Mouse (Mus musculus) heart, embryonic 14.5 days (tissue): ENCODE data around the gene Hsd3b5. TPM values are rescaled to one million over a fixed set of nuclear protein-coding genes. Genes with fewer than 3 reads are reported as not detected.
"Not testable (repeated sequence)": the region's sequence is repeated elsewhere in the genome, so short reads cannot be mapped to it uniquely, and the experiment has no call there.

Source experiments
- ATAC-seq: fragments of 200-750 bp; cut with Nextera tagmentation; 2 replicates; pipeline ENCODE4 v1.8.0; 2017; ENCODE audit warnings: low read depth, moderate TSS enrichment; ENCODE audit not compliant: insufficient number of reproducible peaks, insufficient read depth, low FRiP score
- H3K27ac ChIP-seq, 2 experiments: fragments of 200-500 bp in 1 of 2; fragments of 300-500 bp in 1 of 2; sonication (generic) in 1 of 2; replicated peaks in 1 of 2; 2 replicates each; pipeline ENCODE4 v1.5.1; 2012 to 2014; ENCODE audit warnings: low read depth in 2 of 2, low read length in 2 of 2, control low read depth in 1 of 2, mild to moderate bottlenecking in 1 of 2, mixed read lengths in 1 of 2; ENCODE audit not compliant: control insufficient read depth in 1 of 2, insufficient read depth in 1 of 2
- H3K27me3 ChIP-seq: fragments of 300-500 bp; sonication (generic); 2 replicates; pipeline ENCODE4 v1.6.1; 2014; ENCODE audit warnings: mild to moderate bottlenecking, low read length, control low read depth; ENCODE audit not compliant: control insufficient read depth, insufficient read depth
- H3K36me3 ChIP-seq: fragments of 300-500 bp; sonication (generic); 2 replicates; pipeline ENCODE4 v1.6.1; 2014; ENCODE audit warnings: mild to moderate bottlenecking, control low read depth, low read length, mixed read lengths; ENCODE audit not compliant: control insufficient read depth, insufficient read depth
- H3K4me1 ChIP-seq, 2 experiments: fragments of 200-500 bp in 1 of 2; fragments of 300-500 bp in 1 of 2; sonication (generic) in 1 of 2; 2 replicates each; pipeline ENCODE4 v1.6.1; 2012 to 2014; ENCODE audit warnings: low read length in 2 of 2, control low read depth in 1 of 2, mixed read lengths in 1 of 2; ENCODE audit not compliant: control insufficient read depth in 2 of 2, insufficient read depth in 2 of 2
- H3K4me2 ChIP-seq: fragments of 300-500 bp; sonication (generic); 2 replicates; pipeline ENCODE4 v1.6.1; 2014; ENCODE audit warnings: mild to moderate bottlenecking, low read length
- H3K4me3 ChIP-seq, 2 experiments: fragments of 200-500 bp in 1 of 2; fragments of 300-500 bp in 1 of 2; sonication (generic) in 1 of 2; 2 replicates each; pipeline ENCODE4 v1.5.1; 2012 to 2014; ENCODE audit warnings: low read length in 2 of 2, mild to moderate bottlenecking in 2 of 2, control low read depth in 1 of 2, low read depth in 1 of 2, moderate library complexity in 1 of 2; ENCODE audit not compliant: control insufficient read depth in 1 of 2, insufficient read depth in 1 of 2
- H3K9ac ChIP-seq: fragments of 300-500 bp; sonication (generic); 2 replicates; pipeline ENCODE4 v1.6.1; 2014; ENCODE audit warnings: mild to moderate bottlenecking, low read length
- H3K9me3 ChIP-seq: fragments of 300-500 bp; sonication (generic); 2 replicates; pipeline ENCODE4 v1.6.1; 2016; ENCODE audit warnings: low read length, control low read depth; ENCODE audit not compliant: control insufficient read depth
- WGBS: fragments of 180-500 bp; shearing (Covaris S2); extraction: QIAGEN DNeasy Blood & Tissue Kit; methylation state at CpG from one replicate; pipeline ENCODE4 v1.1.7; 2014; 5-methylcytosine and 5-hydroxymethylcytosine counted together
- polyA plus RNA-seq: library from polyadenylated mRNA; unstranded; fragments of >200 nt; fragmentation: Nextera tagmentation; extraction: Ambion mirVana; gene quantifications from 2 replicates; pipeline ENCODE4 v1.2.1, GENCODE M21; 2014

The Hsd3b5 gene
- polyA plus RNA-seq, result not detected in 2 replicates

DNA sequence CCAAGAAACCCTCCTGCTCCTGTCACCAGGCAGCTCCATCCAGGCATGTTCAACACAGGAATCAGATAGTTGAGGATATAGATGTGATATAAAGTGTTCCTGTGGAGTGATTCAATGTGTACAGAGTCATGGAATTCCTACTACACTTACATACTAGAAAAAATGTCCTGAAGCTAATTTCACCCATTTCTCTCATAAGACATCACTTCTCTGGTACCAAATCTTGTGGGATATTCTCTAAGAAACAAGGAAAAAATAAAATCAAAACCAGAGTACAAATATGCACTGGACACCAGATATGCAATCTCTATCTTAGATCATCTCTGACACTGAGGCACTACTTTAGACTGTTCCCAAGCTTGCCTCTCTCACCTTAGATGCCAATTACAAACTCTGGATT, at the start of gene Hsd3b5:
Hsd3b5 (minus strand) TSS at position 101 of the 400 bp plus-strand sequence.
- H3K9ac ChIP-seq, result no peak within 1 kb of the TSS
- no peaks in the 10 kb centered on the region for H3K27me3 ChIP-seq
- H3K27ac ChIP-seq, result no peak within 1 kb of the TSS
- H3K4me2 ChIP-seq, result no peak within 1 kb of the TSS
- no peak within 1 kb of the TSS for H3K4me3 ChIP-seq
- ATAC-seq, result no peak
- no peaks in the 10 kb centered on the region for H3K4me1 ChIP-seq
- H3K36me3 ChIP-seq, result no peaks in the 10 kb centered on the region
- H3K9me3 ChIP-seq, result no peaks in the 10 kb centered on the region

GRCm38 (mm10) chr3:98635145-98635544, 5.1 kb upstream of the Hsd3b5 start:
- H3K4me2 ChIP-seq, result no peak overlapping the region

DNA sequence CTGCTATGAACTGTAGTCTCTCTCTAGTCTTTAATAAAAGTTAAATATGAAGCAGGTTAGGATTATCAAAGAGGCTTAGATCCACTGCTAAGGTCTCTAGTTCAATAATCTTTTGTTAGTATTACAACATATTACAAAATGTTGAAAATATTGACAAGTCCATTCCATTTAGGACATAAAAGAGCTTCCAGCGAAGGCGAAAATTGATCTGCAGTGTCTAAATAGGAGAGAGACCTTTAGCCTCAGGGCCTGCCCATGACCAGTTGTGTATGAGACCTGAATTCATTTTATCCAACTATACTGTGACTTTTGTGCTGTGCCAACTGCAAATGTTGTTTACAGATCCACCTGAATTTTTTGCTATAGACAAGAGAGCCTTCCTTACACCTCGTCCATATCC, 419 bp downstream of the Hsd3b5 start:
- Histone ChIP-seq H3K9me3 (no peaks in the 10 kb centered on the region), H3K4me3 (no peak overlapping the region), H3K36me3 (no peaks in the 10 kb centered on the region), H3K27me3 (no peaks in the 10 kb centered on the region), H3K4me2 (no peak overlapping the region), H3K4me1 (no peaks in the 10 kb centered on the region), H3K9ac (no peak overlapping the region), H3K27ac (no peak overlapping the region)
- 76% methylated on average over 3 of the region's 3 CpGs for WGBS
- no peak for ATAC-seq

More at GRCm38 (mm10) chr3:98635145-98635544, 5.1 kb upstream of the Hsd3b5 start:
- Histone ChIP-seq H3K9me3 (no peaks in the 10 kb centered on the region), H3K9ac (no peak overlapping the region), H3K4me1 (no peaks in the 10 kb centered on the region), H3K4me3 (no peak overlapping the region), H3K27ac (no peak overlapping the region), H3K27me3 (no peaks in the 10 kb centered on the region), H3K36me3 (no peaks in the 10 kb centered on the region)
- WGBS, result 81% methylated on average over 1 of the region's 1 CpGs
- no peak for ATAC-seq

DNA sequence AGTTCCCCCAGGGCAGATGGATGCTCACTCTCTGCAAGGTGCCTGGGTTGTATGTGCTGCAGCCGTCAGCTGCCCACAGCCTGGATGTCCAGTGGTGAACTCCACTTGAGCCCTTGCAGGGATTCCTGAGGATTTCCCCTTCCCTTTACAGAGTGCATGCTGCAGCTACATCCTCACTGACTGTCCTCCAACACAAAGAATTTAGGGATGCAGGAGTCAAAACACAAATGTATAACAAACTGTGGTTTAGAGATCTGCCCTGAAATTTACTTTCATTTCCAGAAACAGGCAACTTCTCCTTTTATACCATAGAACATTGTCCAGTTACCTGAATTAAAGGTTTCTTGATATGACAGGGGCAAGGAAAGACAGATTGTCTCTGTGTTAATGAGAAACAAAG, 13.3 kb downstream of the Hsd3b5 start:
- not testable (repeated sequence) for H3K4me1 ChIP-seq, H3K4me3 ChIP-seq, ATAC-seq, H3K4me2 ChIP-seq, H3K36me3 ChIP-seq, H3K27me3 ChIP-seq, H3K9me3 ChIP-seq, H3K9ac ChIP-seq, H3K27ac ChIP-seq
- WGBS, result 67% methylated on average over 1 of the region's 1 CpGs

GRCm38 (mm10) chr3:98616244-98616643, 13.8 kb downstream of the Hsd3b5 start:
- H3K4me2 ChIP-seq, H3K36me3 ChIP-seq, H3K4me1 ChIP-seq, H3K27ac ChIP-seq, H3K4me3 ChIP-seq, H3K27me3 ChIP-seq, H3K9ac ChIP-seq, ATAC-seq, H3K9me3 ChIP-seq: not testable (repeated sequence)
- 24% methylated on average over 2 of the region's 2 CpGs for WGBS

GRCm38 (mm10) chr3:98614406-98614927, 15.6 kb downstream of the Hsd3b5 start:
- not testable (repeated sequence) for H3K9ac ChIP-seq, ATAC-seq, H3K4me2 ChIP-seq, H3K4me3 ChIP-seq, H3K36me3 ChIP-seq, H3K27ac ChIP-seq, H3K27me3 ChIP-seq, H3K9me3 ChIP-seq, H3K4me1 ChIP-seq
- 72% methylated on average over 2 of the region's 2 CpGs for WGBS

DNA sequence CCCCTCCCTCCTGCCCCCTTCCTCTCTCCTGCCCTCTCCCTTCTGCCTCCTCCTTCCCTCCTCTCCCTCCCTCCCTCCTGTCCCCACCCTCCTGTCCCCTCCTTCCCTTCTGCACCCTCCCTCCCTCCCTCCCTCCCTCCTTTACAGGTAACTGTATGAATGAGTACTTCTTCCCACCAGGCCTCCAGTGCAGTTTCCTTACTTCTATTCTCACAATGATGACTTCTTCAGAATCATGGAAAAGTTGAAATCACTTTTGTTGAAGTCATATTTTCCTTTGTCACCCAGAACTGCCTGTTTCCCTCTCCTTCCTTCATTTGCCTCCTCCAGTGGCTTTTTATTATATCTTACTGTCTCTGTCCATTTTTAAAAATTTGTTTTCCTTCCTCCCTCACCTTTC, 16.1 kb downstream of the Hsd3b5 start:
- ATAC-seq, result no peak
- Histone ChIP-seq H3K27me3 (no peaks in the 10 kb centered on the region), H3K9ac (no peak overlapping the region), H3K27ac (no peak overlapping the region), H3K4me1 (no peaks in the 10 kb centered on the region), H3K9me3 (no peaks in the 10 kb centered on the region), H3K4me2 (no peak overlapping the region), H3K4me3 (no peak overlapping the region), H3K36me3 (no peaks in the 10 kb centered on the region)

- H3K4me1 ChIP-seq, H3K27me3 ChIP-seq, H3K27ac ChIP-seq, H3K4me3 ChIP-seq, H3K9me3 ChIP-seq, ATAC-seq, H3K4me2 ChIP-seq, H3K9ac ChIP-seq, H3K36me3 ChIP-seq: not testable (repeated sequence)
These were observed 16.5 kb downstream of the Hsd3b5 start for GRCm38 (mm10) chr3:98613540-98613939.
